Mouse (Mus musculus) left cerebral cortex, adult 18-20 months (tissue): ENCODE results near the gene Letm1. TPM values are rescaled to one million over a fixed set of nuclear protein-coding genes. Genes with fewer than 3 reads are reported as not detected.
A peak's percentile ranks its signal among the peaks of the same experiment; 100 is the strongest.

Experiments
- DNase-seq, 2 experiments: peaks; one replicate each; pipeline ENCODE4 v3.0.0; 2021 to 2022; ENCODE audit warnings: low spot score in 2 of 2, mixed read lengths in 1 of 2
- total RNA-seq, 2 experiments: library from RNA; stranded (reverse); gene quantifications; 2 replicates each; pipeline ENCODE4 v1.2.3; 2021

The Letm1 gene
- total RNA-seq, 2 experiments from 2014 or later, result 97.9 to 104 TPM

DNA sequence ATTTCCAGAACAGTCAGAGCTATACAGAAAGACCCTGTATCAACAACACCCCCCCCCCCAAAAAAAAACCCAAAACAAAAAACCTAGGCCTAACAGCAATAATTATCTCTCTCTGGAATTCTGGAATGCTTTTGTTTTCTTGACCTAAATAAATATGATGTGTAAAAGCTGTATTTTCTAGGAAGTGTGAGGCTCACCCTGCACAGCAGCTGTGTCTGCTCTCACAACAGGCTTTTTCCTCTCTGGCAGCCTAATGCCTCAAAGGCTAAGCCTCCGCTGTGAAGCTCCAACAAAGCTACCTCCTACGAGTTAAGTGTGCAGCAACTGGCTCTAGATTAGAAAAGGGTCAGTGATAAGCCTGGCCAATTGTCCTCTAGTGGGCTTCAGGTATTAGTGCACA lies 73.6 kb downstream of the Letm1 start:
- no peak for DNase-seq

GRCm38 (mm10) chr5:33707163-33707562 lies 75.5 kb downstream of the Letm1 start:
- DNase-seq, result no peak

DNA sequence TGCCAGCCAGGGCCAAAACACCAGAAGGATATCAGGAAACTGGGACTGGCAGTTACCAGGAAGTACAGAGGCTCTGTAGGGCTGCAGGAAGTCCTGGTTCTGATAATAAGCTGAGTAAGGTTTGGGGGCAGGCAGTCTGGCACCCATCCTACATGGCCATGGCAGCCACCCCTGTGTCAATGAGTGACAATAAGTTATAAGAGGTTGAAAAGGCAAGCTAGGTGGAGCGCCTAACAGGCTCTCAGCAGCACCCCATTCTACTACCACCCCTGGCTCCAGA lies 76.3 kb downstream of the Letm1 start:
- no peak for DNase-seq

- DNase-seq, result no peak
These were observed 76.8 kb downstream of the Letm1 start for GRCm38 (mm10) chr5:33705612-33706349.

- DNase-seq, result peak in 1 of 2 experiments; percentile 36
These were observed 77.5 kb downstream of the Letm1 start for GRCm38 (mm10) chr5:33704945-33705611.

DNA sequence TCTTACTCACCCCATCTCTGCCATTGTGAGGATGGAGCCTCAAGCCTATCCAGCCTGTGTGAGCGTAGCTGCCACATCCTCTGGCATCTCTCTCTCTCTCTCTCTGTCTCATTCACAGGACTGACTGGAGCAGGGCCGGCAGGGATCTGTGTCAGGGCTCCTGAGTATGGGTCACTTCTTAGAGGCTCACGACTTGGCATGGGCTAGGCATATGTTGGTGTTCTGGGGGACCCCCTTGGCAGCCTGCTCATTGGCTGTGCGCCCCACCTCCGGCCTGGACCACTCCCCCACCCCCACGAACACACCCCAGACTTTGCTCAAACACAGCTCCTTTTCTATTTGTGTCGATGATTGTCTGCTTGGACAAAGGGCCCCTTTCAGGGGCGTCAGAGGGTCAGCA lies 78.6 kb downstream of the Letm1 start:
- DNase-seq, result no peak

- no peak for DNase-seq
These were observed 80.8 kb downstream of the Letm1 start for GRCm38 (mm10) chr5:33701832-33702231.

- no peak for DNase-seq
These were observed 82.6 kb downstream of the Letm1 start for GRCm38 (mm10) chr5:33700010-33700409.

DNA sequence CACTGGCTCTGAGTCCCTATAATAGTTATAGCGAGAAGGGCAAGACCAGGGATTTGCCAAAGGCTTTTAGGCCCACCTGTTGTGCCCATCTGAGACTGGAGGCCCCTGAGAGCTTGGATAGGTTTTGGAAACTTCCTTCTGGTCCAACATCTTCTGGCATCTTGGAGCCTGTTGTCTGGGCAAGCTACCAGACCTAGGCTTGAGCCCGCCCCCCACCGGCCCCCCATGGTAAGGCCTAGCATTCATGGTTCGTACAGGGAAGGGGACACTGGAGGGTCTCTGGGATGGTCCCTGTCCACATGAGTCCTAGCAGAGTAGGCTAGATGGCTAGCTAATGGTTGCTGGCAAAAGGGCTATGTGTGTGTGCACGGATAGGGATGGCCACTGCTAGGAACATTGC lies 83.9 kb downstream of the Letm1 start:
- no peak for DNase-seq

DNA sequence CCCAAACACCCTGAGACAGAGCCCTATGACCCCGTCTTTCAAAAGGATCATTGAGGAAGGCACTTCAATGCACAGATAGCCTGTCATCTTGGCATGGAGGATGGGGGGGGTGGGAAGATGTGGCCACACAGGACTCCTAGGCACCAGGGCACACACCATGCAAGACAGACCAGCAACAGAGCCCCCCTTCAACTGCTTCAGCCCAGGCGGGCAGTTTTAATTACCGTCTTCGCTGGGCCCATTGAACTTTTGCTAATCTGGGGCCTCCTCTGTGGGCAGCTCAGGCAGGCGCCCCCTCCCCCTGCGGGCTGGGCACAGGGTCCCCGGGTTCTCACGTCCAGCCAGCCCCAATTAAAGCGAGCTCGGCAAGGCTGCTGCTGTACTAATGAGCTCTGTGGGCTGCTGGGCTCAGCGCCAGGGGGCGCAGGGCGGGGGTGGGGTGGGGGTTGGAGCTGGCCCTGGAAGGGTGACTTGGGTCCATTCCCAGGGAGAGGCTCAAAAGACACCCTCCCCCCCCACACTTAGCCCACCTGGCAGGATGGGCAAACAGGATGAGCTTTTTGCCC lies 84.6 kb downstream of the Letm1 start:
- DNase-seq, result peak in 1 of 2 experiments; percentile 39

DNA sequence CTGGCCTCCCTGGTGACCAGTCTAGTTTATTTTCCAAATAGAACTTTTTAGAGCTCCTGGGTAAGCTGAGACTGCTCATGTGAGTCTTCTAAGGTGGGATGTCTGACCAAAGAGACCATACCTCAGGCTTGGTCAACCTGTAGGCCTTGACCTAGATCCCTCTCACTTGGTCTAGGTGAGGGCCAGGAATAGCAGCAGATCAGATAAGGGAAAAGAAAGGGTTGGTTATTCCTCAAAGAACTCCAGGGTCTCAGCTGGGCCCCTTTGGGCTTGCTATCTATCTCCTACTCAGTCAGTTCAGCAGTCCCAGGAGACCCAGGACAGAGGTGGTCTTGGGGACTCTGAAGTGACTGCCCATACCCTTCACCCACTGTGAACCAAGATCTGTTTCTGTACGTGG lies 85.1 kb downstream of the Letm1 start:
- DNase-seq, result no peak

GRCm38 (mm10) chr5:33696430-33696829 lies 86.2 kb downstream of the Letm1 start:
- DNase-seq, result no peak

DNA sequence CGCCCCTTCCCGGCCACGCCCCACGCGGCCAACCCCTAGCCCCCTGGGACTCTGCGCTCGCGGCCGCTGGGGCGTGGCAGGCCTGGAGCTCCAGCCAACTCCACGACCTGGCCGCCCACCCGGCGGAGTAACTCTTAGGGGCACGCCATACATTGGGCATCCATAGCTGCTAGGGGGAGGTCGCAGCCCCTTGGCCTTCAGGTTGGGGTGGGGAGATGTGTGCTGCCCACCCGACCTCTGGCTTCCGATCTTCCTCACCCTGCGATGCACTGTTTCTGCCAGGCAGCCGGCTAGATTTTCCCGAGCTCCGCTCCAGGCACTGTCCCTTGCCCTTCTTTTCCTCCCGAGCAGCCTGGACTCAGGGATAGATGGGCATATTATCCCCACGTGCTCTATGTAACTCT lies 86.9 kb downstream of the Letm1 start:
- no peak for DNase-seq

- DNase-seq, result peak; percentile 9 to 35
These were observed 87.5 kb downstream of the Letm1 start for GRCm38 (mm10) chr5:33694848-33695717.

DNA sequence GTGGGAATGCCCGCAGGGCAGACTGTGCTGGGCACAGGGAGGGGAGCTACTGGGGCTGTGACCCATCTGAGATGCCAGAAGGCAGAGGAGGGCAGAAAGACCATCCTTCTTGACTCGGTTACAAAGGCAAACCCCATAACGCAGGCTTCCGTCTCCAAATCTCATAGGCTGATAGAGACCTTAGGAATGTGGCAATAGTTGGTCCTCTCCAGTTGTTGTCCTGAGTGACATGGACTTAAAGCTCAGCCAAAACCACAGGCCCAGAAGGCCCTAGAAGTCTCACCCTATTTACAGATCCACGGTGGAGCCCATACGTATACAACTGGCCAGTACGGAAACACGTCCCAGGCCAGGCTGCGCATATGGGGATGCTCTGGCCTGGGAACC lies 88.2 kb downstream of the Letm1 start:
- no peak for DNase-seq

DNA sequence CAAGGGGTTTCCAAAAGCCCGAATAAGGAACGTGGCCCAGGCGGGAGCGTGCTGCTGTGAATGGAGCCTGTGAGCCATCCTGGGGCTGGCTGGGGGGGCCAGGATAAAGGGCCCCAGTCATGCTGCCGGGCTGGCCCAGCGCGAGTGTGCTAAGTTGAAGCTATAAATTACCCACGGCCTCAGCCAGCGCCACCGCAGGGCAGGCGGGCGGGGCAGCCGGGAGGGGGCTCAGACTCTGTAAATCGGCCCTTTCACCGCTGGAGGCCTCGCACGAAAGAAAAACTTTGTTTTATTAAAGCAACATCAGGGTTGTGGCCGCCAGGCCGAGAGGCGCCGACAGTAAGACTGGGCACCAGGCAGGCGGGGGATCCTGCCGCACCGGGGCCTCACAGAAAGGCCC lies 90.2 kb downstream of the Letm1 start:
- no peak for DNase-seq

GRCm38 (mm10) chr5:33689852-33690645 lies 92.6 kb downstream of the Letm1 start:
- no peak for DNase-seq
